Mouse (Mus musculus): ENCODE measurements around the gene Ggnbp2. TPM values are rescaled to one million over a fixed set of nuclear protein-coding genes. Genes with fewer than 3 reads are reported as not detected.

Gene Ggnbp2
- polyA plus RNA-seq, 1 experiment from 2014 or later = 56.4 TPM

DNA sequence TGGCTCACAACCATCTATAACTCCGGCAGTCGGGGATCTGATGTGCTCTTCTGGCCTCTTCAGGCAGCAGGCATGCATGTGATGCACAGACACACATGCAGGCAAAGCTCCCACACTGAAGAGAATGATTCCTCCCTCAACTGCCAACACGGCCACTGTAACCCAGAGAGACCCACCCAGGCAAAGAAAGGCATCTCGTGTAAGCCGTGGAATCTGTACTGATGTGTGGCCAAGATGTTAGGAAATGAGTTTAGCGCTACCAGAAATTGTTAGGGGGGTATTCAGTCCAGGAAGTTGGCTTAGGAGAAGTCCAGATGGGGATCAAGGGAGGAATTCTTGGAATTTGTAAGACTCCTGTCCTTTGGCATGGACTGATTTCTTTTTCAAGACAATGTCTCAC is 80.2 kb downstream of the Ggnbp2 start:
- no peaks in the 10 kb centered on the region for H3K9me3 ChIP-seq (replicated peaks; ENCODE audit: low read length)
- DNase-seq (ENCODE audit: low spot score) (no peak), ATAC-seq (replicated peaks; ENCODE audit: low FRiP score, low read depth) (no peak)
- H3K4me1 ChIP-seq (replicated peaks; ENCODE audit: insufficient read depth, low read length) = no peaks in the 10 kb centered on the region
- H3K27ac ChIP-seq = no peak overlapping the region
- WGBS = 57% methylated on average over 6 of the region's 6 CpGs
- H3K27me3 ChIP-seq (ENCODE audit: insufficient read depth, low read length) = no peaks in the 10 kb centered on the region
- no peak overlapping the region for H3K4me2 ChIP-seq (ENCODE audit: low read length)
- no peak for TF ChIP-seq CTCF (IDR thresholded peaks at IDR 0.05; ENCODE audit: low read depth)
- no peaks in the 10 kb centered on the region for H3K36me3 ChIP-seq (ENCODE audit: insufficient read depth, low read length)
- no peak overlapping the region for H3K9ac ChIP-seq (ENCODE audit: low read depth, low read length)
- H3K4me3 ChIP-seq (replicated peaks; ENCODE audit: low read depth, low read length) = no peak overlapping the region

Small RNAs within 50 kb of the gene (microRNA-seq; reads per million reads assigned to microRNA genes)
- not detected for gene Gm23564

Other genes with a start within 250 kb of the Ggnbp2 start
- 10.8 and 12.8 TPM in 2 replicates for gene Mrm1, start 51.3 kb downstream of the Ggnbp2 start, polyA plus RNA-seq (2015; fragmentation: Nextera tagmentation; extraction: Ambion mirVana)
- gene Dhrs11, start 41.8 kb downstream of the Ggnbp2 start, polyA plus RNA-seq (2015; fragmentation: Nextera tagmentation; extraction: Ambion mirVana) = 13.8 and 16.1 TPM in 2 replicates
- gene Myo19, start 9.3 kb upstream of the Ggnbp2 start, polyA plus RNA-seq (2015; fragmentation: Nextera tagmentation; extraction: Ambion mirVana) = 12.6 and 13.2 TPM in 2 replicates
- gene Pigw, start 9.5 kb upstream of the Ggnbp2 start, polyA plus RNA-seq (2015; fragmentation: Nextera tagmentation; extraction: Ambion mirVana) = 2.7 and 2.9 TPM in 2 replicates
- gene Znhit3, start 45.5 kb upstream of the Ggnbp2 start, polyA plus RNA-seq (2015; fragmentation: Nextera tagmentation; extraction: Ambion mirVana) = 45.2 and 47.5 TPM in 2 replicates
- gene Car4, start 87.0 kb upstream of the Ggnbp2 start, polyA plus RNA-seq (2015; fragmentation: Nextera tagmentation; extraction: Ambion mirVana) = 121 and 134 TPM in 2 replicates